Mouse (Mus musculus) regulatory T cell (primary cell): ENCODE measurements around the gene Dusp15.

Source experiments
- in situ Hi-C: fragments of 300-600 bp; cut with MboI, MseI; formaldehyde crosslinking; loops from one replicate; pipeline ENCODE4 v1.15.1; 2025; ENCODE audit warnings: high pct_unique_total_duplicates

Gene Dusp15

GRCm38 (mm10) chr2:152931456-152932160, 19.9 kb downstream of the Dusp15 start:
- in situ Hi-C loops: no loop called here

GRCm38 (mm10) chr2:152930276-152930675, 21.2 kb downstream of the Dusp15 start:
- in situ Hi-C loops: no loop called here

GRCm38 (mm10) chr2:152928988-152929370, 22.5 kb downstream of the Dusp15 start:
- in situ Hi-C loops: no loop called here

- in situ Hi-C loops: no loop called here
Measured at GRCm38 (mm10) chr2:152928219-152928987, 23.1 kb downstream of the Dusp15 start.

GRCm38 (mm10) chr2:152927371-152927770, 24.1 kb downstream of the Dusp15 start:
- in situ Hi-C loops: no loop called here

- in situ Hi-C loops: no loop called here
Measured at GRCm38 (mm10) chr2:152926896-152927295, 24.6 kb downstream of the Dusp15 start.

- in situ Hi-C loops: no loop called here
Measured at GRCm38 (mm10) chr2:152925189-152925872, 26.2 kb downstream of the Dusp15 start.

GRCm38 (mm10) chr2:152924543-152924942, 27.0 kb downstream of the Dusp15 start:
- in situ Hi-C loops: no loop called here

GRCm38 (mm10) chr2:152924128-152924527, 27.4 kb downstream of the Dusp15 start:
- in situ Hi-C loops: no loop called here

- in situ Hi-C loops: no loop called here
Measured at GRCm38 (mm10) chr2:152923621-152924020, 27.9 kb downstream of the Dusp15 start.

GRCm38 (mm10) chr2:152922376-152922775, 29.1 kb downstream of the Dusp15 start:
- in situ Hi-C loops: no loop called here

- in situ Hi-C loops: no loop called here
Measured at GRCm38 (mm10) chr2:152917671-152918070, 33.8 kb downstream of the Dusp15 start.

GRCm38 (mm10) chr2:152916111-152916510, 35.4 kb downstream of the Dusp15 start:
- in situ Hi-C loops: no loop called here

GRCm38 (mm10) chr2:152915453-152915852, 36.0 kb downstream of the Dusp15 start:
- in situ Hi-C loops: no loop called here

- in situ Hi-C loops: loop anchor here (5.0 kb wide), 2 partner anchors 103 to 228 kb away; partner anchors contain the start of gene Pdrg1
Measured at GRCm38 (mm10) chr2:152914310-152915120, 37.0 kb downstream of the Dusp15 start.

- in situ Hi-C loops: loop anchor here (5.0 kb wide), 2 partner anchors 104 to 229 kb away; partner anchors contain the start of gene Pdrg1
Measured at GRCm38 (mm10) chr2:152913471-152913870, 38.0 kb downstream of the Dusp15 start.

- in situ Hi-C loops: loop anchor here (5.0 kb wide), 2 partner anchors 106 to 231 kb away; partner anchors contain the start of gene Pdrg1
Measured at GRCm38 (mm10) chr2:152911432-152911831, 40.1 kb downstream of the Dusp15 start.

GRCm38 (mm10) chr2:152911031-152911430, 40.5 kb downstream of the Dusp15 start, which contains the start of gene Mylk2:
TSS of gene Mylk2 (plus strand) at chr2:152911352.
- in situ Hi-C loops: loop anchor here (5.0 kb wide), 2 partner anchors 106 to 231 kb away; partner anchors contain the start of gene Pdrg1

GRCm38 (mm10) chr2:152909848-152910247, 41.6 kb downstream of the Dusp15 start:
- in situ Hi-C loops: loop anchor here (5.0 kb wide), 2 partner anchors 107 to 232 kb away; partner anchors contain the start of gene Pdrg1

- in situ Hi-C loops: no loop called here
Measured at GRCm38 (mm10) chr2:152907114-152907943, 44.2 kb downstream of the Dusp15 start.
